Mouse (Mus musculus) kidney, postnatal 36 days (tissue): Measurements from ENCODE around the gene Arhgef1.
A peak's percentile ranks its signal among the peaks of the same experiment; 100 is the strongest.

Experiments
- DNase-seq, 2 experiments: peaks; one replicate each; pipeline ENCODE4 v3.0.0; 2021 to 2022; ENCODE audit warnings: mixed read lengths in 2 of 2

Arhgef1 gene

DNA sequence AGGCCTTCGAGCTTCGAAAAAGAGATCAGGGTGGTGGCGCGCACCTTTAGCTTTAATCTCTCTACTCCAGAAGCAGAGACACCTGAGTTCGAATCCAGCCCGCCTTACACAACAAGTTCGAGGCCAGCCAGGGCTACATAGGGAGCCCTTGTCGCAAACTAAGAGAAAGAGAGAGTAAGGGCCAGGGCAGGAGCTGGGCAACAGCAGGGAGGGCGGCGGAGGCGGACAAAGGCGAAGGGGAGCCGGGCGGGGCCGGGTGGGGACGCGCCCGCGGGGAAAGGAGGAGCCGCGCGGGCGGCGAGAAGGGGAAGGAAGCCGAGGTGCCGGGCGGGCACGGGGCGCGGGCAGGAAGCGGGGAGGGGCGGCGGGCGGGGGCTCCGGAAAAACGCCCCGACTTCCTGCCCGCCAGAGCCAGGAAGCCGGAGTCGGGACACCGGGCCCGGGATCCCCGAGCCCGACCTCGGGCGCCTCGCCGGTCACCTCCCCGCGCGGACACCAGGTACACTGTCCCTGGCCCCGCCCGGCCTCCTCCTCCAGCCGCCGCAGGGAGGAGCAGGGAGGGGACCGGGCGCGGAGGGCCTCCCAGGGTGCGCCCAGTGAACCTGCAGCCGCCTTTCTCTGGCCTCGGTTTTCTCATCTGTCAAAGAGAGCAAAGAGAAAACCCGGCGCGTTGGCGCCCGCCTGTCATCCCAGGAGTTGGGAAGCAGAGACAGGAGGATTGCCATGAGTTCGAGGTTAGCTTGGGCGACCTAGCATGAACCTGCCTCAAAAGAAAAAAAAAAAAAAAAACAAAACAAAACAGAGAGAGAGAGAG, at the start of gene Arhgef1:
Gene Arhgef1 (plus strand): TSS at position 283 of the 814 bp plus-strand sequence.
- DNase-seq, result peak; percentile 76 to 85

DNA sequence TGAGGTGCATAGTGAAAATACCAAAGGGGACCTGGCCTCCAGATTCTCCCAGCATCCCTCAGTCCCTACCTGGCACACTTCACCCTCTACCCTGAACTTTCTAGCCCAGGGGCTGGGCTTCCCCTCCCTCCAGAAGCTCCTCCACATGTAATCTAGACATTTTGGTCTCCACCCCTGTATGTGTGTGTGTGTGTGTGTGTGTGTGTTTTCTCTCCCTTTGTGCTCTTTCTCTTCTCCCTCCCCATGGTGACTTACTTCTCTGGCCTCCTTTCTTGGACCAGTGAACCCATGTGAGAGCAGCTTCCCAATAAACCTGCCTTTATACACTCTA, 49.5 kb upstream of the Arhgef1 start:
- DNase-seq, result no peak

DNA sequence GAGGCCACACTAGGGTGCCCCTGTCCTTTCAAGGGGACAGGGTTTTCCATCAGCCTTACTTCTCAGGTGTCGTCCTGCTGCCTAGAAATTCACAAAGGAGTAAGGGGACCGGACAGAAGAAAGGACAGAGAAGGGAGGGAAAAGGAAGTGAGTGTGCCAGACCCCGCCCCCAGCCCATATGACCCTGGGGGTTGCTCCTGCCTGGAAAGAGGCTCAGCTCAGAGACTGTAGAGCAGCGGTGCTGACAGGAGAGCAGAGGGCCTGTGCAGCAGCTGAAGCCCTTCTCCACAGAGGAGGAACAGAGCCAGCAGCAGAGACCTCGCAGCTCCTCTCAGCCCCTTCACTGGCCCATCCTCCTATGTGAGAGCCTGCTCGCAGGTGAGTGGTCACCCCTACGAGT, 49.0 kb upstream of the Arhgef1 start:
- no peak for DNase-seq

DNA sequence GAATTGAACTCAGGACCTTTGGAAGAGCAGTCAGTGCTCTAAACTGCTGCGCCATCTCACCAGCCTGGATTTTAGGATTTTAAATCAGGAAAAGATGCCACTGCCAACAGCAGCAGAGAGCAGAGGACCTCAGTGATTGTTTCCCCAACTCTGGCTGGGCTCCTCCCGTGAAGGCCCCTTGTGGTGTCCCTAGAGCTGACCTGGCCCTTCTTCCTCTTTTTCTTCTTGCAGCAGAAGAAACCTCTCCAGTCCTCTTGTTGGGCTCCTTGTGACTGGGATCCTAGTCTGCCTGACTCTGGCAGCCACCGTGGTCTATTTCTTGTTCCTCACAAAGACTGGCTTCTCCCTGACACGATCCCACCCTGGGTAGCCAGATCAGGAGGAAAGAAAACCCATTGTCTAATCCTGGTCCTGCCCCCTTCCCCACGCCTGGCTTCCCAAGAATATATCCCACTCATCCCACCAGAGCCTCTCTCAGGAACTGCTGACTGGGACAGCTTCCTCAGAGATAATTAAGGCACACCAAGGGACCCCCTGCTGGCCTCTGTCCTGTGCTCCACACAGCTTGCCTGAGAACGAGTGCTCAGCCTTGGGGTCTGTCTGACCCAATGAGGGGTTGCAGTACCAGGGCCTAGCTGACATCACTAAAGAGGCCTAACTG, 46.1 kb upstream of the Arhgef1 start:
- no peak for DNase-seq

DNA sequence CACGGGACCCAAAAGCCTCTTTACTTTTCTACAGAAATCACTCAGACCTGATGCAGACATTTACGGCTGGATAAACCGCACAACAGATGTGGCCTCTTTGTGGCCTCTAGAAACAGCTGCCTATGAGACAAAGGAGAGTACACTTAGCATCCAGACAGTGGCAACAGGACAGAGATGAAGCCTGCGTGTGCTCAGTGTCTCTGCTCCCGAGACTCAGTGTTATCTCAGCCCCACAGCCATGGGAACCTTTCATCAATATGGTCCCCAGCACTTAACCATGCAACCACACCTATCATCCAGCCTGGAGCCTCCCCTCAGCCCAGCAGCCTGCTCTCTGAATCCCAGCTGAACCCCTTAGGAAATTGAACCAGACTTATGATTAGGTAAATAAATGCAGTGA, 43.5 kb upstream of the Arhgef1 start:
- no peak for DNase-seq

DNA sequence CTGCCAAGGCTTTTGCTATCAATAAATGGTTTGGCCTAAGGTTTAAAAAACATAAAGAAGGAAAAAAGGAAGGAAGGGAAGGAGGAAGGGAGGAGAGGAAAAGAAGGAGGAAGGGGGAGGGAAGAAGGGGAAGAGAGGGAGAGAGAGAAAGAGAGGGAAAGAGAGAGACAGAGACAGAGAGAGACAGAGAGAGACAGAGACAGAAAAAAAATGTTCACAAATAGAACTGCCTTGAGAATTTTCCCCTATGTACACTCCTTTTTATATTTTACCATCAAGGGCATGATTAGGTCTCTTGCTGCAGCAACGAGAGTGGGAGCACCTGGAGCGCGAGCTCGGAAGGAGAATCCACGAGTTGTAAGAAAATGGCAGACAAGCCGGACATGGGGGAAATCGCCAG, 40.8 kb upstream of the Arhgef1 start, which contains the start of gene Gm9844:
Gene Gm9844 (plus strand): TSS at position 301 of the 400 bp plus-strand sequence.
- DNase-seq, result no peak

DNA sequence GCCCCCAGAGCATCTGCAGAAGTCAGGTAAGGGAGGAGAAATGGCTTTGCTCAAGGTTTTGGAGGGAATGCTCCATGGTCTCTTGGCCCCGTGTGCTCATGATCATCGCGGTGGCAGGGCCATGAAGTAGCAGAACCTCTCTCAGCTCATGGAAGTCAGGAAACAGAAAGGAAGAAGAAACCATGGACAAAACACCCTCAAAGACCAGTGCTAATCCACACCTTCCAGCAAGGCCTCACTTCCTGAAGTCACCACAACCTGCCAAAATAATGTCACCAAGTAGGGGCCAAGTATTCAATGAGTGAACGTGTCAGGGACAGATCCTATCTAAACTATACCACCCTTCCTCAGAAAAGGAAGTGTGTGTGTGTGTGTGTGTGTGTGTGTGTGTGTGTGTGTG, 39.9 kb upstream of the Arhgef1 start:
- DNase-seq, result no peak

DNA sequence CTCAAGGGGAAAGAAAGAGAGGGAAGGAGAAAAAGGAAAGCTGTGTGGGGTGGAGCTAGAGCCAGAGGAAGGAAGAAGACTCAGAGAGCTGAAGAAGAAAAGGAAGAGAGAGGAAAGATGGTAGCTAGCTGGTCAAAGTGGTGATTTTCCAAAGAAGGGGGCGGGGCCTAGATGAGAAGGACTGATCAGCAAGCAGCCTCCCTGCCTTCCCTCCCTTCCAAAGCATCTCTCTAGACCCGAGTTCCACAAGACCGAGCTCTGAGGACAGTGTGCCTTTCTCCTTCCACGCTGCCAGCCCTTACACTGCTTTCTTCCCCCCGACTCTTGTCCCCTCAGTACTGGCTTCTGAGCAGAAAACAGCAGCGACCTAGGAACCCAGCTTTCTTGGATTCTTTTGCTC, 38.6 kb upstream of the Arhgef1 start:
- no peak for DNase-seq

DNA sequence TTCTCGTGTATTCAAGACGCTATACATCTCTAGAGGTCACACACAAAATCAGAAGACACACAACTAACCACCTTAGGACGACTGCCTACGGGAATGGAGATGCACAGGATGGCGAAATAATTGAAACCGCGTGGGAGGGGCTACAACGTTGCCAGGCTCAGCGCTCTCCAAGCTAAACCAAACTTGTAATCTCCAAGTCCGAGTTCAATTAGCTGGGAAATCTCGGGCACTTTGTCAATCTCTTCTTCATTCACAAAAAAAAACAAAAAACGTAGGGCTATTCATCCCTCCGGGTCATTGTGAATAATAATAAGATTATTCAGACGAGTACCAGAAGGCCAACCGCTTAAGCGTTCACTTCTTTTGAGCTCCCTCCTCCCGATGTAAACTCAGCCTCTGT, 33.6 kb upstream of the Arhgef1 start:
- no peak for DNase-seq

DNA sequence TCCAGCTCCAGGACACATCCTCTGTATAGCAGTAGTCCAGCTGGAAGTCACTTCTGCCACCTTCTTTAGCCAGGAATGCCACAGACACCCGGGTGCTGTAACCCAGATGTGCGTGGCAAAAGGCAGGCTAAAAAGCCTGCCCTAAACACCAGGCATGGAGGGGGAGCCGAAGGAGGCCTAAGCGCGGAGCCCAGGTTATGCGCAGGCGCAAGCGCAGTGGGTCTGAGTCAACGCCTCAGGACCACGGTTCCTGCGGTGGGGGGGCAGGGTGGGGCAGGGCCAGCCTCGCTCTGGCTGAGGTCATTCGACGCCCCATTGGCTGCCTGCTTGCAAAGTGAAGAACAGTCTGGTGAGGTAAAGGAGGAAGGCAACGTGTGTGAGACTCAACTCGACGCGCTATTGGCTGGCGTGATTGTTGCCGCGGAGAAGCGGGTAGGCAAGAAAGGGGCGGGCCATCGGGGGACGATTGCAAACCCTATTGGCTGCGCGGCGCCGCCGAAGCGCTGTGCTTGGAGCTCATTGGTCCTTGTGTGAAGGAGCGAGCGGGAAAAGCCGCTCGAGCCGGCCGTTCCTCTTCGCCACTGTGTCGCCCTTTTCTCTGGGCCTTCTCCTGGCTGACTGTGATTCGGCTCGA, 33.1 kb upstream of the Arhgef1 start, which contains the start of the genes Lypd4 and Dmrtc2:
Gene Lypd4 (minus strand): TSS at position 410 of the 634 bp plus-strand sequence.
Gene Dmrtc2 (plus strand): TSS at position 526 of the 634 bp plus-strand sequence.
- DNase-seq, result no peak

DNA sequence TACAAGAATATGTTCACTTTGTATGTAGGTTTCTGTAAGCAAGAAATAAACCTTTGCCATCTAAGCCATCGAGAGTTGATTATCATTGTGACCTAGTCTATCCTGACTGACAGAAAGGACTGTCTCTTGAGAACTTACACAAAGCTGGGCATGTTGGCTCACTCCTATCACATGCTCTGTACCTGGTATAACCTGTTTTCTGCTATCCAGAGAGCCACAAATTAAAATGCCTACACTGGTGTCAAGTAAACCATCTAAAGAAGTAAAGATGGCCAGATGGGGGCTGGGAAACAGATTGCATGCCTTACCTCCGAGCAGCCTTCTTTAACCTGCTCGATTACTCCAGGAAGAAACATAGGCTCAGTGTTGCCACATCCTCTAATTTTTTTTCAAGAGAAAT, 25.1 kb upstream of the Arhgef1 start:
- no peak for DNase-seq

DNA sequence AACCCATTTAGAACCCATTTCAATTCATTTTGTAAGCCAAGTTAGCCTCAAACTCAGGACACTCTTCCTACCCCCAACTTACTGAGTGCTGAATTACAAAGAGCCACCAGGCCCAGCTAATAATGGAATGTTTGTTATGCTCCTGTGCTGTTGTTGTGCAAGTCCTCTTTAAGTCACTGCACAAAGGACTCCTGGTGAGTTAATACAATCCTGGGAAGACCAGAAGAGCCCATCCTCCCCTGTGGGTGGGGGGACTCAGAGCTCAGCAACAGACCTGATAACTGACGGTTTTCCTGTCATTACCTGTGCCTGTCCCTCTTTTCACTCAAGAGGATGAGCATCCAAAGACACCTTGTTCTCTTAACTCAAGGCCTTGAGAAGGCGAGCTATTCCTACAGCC, 23.1 kb upstream of the Arhgef1 start:
- DNase-seq, result no peak

DNA sequence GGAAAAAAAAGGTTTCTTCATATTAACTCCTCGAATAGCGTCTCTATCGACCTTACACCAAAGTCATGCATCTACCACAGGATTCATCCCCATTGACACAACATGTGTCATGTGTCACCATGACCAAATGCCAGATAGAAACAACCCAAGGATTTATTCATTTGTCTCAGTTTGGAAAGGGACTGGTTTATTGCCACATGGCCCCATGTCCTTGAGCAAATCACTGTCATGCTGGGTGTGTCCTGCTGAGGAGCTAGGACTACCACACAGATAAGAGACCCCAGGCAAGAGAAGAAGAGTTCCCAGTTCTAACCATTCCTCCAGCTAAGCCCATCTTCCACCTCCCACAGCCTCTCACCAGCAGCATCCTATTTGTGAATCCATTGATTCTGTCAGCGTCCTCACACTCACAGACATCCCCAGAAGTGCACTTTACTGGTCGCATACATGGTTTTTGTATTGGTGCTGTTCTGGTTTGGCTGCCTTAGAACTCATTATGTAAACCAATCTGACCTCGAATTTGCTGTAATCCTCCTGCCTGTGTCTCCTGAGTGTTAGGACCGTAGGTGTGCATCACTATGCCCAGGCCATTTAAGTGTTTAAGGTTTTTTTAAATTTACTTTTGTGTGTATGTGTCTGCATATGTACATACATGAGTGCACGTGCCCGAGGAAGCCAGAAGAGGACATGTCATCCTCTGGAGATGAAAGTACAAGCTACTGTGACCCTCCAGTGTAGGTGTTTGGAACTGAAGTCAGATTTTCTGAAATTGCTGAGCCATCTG, 20.1 kb upstream of the Arhgef1 start:
- no peak for DNase-seq

DNA sequence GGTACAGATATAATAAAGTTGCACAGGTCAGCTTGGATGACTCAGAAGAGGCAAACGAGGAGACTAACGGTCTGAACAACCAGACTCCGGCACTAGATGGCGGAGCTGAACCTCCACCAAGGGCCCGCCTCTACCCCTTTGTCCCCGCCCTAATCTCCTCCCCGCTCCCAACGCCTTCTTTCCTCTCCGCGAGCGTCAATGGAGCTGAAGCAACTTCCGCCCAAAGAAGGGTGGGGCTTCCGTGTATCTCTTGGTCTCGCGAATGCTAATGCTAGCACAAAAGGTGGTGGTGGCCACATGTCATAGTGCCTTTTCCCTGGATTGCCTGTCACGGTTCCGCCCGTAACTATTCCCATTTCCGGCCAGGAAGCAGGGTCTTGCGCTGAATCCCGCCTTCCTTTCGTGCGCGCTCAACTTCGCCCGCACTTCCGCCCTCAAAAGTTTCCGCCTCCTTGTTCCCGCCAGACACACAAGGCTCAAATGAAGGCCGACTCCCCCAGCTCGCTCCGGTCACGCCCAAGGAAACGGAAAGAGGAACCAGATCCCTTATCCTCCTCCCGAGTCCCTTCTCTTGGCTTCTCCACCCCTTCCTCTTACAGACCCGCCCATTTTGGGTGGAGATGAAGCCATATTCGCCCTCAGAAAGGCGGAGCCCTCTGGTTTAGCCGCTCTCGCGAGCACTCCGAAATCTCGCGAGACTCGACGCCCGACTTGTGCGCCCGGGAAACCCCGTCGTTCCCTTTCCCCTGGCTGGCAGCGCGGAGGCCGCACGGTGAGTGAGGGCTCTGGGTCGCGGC, 18.6 kb upstream of the Arhgef1 start, which contains the start of gene Rps19:
Gene Rps19 (plus strand): TSS at position 476 of the 797 bp plus-strand sequence.
- peak; percentile 99 for DNase-seq

DNA sequence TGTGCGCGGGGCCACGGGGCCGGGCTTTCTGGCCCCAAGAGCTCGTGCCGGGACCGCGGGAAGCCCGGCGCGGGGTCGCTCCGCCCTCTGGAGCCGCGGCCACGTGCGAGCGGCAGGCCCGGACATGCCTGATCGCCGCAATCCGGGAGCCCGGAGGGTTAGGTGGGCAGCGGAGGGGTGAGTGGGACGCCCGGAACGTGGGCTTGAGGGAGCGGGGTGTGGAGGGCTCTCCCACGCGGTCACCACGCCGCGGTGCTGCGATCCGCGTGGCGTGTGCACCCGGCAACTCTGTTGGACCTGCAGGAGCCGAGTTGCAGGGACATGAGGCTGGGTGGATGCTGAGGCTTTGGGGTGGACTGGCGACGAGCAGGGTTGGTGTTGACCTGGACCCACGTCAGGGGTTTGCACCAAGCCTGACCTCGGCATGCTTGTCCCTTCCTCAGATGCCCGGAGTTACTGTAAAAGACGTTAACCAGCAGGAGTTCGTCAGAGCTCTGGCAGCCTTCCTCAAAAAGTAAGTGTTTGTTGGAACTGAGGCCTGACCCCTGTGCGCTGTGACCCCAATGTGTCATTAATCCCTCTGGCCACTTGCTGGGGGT, 17.9 kb upstream of the Arhgef1 start:
- DNase-seq, result peak in 1 of 2 experiments; percentile 34

DNA sequence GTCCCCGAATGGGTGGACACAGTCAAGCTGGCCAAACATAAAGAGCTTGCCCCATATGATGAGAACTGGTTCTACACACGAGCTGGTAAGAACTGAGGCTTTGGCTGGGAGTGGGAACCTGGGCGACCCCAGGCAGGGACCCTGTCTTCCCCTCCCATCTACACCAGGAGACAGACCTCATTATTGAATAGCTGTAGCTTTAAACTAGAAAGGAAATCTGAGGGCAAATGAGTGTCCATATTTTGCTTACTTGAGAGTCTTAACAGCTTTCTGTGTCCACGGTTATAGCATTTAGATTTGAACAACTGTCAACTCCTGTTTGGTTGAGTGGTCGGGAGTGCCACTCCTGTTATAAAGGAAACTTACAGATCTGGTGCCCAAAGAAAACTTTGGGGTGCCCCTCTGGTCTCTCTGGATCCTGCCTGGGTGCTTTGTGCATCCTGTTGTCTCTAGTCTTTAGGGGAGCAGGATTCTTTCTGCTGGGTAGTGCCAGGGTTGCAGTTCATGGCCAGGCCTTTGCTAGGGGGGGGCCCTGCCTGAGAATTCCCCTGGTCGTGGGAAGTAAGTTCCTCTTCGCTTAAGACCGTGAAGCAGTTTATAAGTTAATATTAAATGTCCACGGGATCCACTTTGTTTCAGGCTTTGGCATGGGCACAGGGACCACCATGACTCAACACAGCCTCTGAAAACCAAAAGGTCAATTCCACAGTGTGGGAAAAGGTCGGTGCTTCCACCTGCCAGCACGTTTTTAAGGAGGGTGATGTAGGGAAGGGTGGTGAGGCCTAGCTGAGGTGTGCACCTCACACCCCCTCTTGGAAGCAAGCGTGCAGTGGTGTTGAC, 17.0 kb upstream of the Arhgef1 start:
- DNase-seq, result no peak

DNA sequence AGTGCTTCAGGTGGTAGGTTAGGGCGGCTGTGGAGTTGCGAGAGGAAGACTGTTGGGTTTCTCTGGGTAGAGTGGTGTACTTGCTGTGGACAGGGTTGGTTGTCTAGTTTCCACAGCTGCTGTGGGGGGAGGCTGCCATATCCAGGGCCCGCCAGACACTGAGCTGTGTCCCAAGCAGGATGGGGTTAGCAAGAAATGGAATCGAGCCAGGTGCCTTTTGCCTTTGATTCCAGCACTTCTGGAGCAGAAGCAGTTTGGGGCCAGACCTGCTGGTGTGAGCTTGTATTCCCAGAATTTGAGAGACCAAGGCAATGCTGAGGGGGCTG, 16.4 kb upstream of the Arhgef1 start:
- peak; percentile 53 to 69 for DNase-seq

DNA sequence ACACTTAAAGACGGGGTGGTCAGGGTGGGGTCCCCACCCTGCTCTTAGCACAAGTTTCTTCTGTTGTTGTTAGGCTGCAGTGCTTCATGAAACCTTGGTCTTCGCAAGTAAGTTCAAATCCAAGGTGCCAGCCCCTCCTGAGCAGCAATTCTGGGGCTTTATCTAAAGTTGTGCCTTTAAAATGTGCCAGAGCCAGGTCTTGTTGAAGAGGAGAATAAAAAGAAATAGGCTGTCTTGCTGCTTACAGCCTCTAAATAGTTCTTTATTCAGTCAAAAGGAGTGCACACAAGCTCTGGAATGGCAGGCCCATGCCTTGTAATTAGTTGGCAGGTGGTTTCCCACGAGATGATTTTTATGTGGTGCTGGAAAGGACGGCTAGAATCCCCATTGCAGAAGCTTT, 15.6 kb upstream of the Arhgef1 start:
- DNase-seq, result no peak

DNA sequence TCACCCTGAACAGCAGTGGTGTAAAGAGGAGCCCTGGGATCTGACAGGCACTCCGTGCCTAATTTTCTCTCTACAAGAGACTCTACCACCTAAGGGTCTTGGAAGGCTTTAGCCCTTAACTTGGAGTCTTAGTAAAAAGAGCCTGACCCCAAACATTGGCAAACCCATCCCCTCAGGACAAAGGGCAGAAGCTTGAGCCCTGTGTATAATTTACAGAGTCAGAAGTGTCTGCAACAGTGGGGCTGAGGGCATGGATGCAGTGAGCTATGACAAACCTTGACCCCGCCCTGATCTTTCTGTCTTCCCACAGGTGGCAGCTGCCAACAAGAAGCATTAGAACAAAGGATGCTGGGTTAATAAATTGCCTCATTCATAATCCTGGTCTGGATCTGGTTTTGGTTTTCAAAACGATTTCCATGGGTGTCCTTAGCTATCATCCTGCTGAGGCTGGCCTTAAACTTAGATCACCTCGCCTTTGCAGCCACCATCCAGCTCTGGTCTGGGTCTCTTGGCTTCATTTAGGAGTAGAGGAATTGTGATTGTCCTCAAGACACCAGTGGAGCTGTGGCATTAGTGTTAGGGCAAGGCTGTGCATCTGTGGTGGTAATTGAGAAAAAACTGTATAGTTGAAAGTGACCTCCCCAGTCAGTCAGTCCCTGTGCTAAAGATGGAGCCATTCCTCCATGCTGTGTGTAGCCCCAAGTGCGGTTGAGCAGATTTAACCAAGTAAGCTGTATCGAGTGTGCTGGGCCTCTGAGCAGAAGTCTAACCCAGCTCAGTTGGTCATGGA, 13.1 kb upstream of the Arhgef1 start:
- DNase-seq, result peak; percentile 77 to 92
